9 mouse cellular contexts compared by ENCODE assay signal in the genomic region with DNA sequence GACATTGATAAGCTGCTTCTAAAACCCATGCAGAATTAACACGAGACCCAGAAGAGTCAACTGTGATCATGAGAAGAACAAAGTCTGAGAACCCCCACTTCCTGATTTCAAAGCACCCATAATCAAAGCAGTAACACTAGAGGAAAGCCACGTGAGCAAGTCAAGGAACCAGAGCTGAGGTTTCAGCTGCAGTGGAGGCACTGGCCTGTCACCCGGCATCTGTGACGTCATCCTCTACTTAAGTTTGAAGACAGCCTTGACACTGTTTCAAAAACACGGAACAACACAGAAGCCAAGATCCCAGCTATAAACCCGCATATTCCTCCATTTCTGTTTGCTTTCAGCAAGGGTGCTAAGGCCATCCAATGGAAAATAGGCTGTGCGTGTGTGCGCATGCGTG. TPM values are rescaled to one million over a fixed set of nuclear protein-coding genes. Genes with fewer than 3 reads are reported as not detected.
DNase-seq lines count a peak whose midpoint lies in the region; ATAC-seq and TF ChIP-seq lines count a peak whose summit lies in the region.
"Had no signal": no experiment of that assay in that cellular context is flagged by ENCODE, and none has a peak within 500 bp of the region (broad histone marks: within the 10 kb centered on the region; RNA-seq: fewer than 3 reads in every experiment).

No protein-coding gene starts in this region.

- no peak overlapping the region for H3K4me3 ChIP-seq in G1E (ENCODE audit: low read depth, low read length)
- no peak overlapping the region for H3K4me3 ChIP-seq in forebrain, postnatal 0 days (ENCODE audit: low read depth, low read length)
- H3K4me3 ChIP-seq: heart, embryonic 15.5 days had no signal

- peaks cover 45% of the 10 kb centered on the region for H3K4me1 ChIP-seq in G1E (ENCODE audit: insufficient read depth, low read depth, low read length)
- H3K4me1 ChIP-seq in forebrain, postnatal 0 days (ENCODE audit: insufficient read depth) = 0 out of 2 replicates have a peak, but pooled peaks cover 3% of the 10 kb centered on the region

- no peaks in the 10 kb centered on the region for H3K27me3 ChIP-seq in G1E (ENCODE audit: insufficient read depth, low read length)
- no peaks in the 10 kb centered on the region for H3K27me3 ChIP-seq in splenic B cell, adult 2 months (ENCODE audit: control insufficient read depth, insufficient read depth, low read length, poor library complexity, severe bottlenecking)
- H3K27me3 ChIP-seq in forebrain, postnatal 0 days (ENCODE audit: insufficient read depth, low read length) = no peaks in the 10 kb centered on the region
- H3K27me3 ChIP-seq: heart, embryonic 15.5 days had no signal

- no peak for TF ChIP-seq CTCF in G1E (IDR thresholded peaks at IDR 0.05; ENCODE audit: low read depth, low read length)
- no peak for TF ChIP-seq CTCF in forebrain, postnatal 0 days (IDR thresholded peaks at IDR 0.05; ENCODE audit: low read depth)

- no peaks in the 10 kb centered on the region for H3K9me3 ChIP-seq in G1E (replicated peaks)
- H3K9me3 ChIP-seq in forebrain, postnatal 0 days (ENCODE audit: low read length) = no peaks in the 10 kb centered on the region
- H3K9me3 ChIP-seq: heart, embryonic 15.5 days had no signal

- ATAC-seq in G1E (ENCODE audit: extremely low read depth, insufficient number of reproducible peaks, low FRiP score, poor library complexity, severe bottlenecking) = peak; percentile 81
- no peak for ATAC-seq in forebrain, postnatal 0 days

- no peak overlapping the region for H3K9ac ChIP-seq in forebrain, postnatal 0 days
- H3K9ac ChIP-seq: heart, embryonic 15.5 days had no signal

- H3K27ac ChIP-seq in forebrain, postnatal 0 days (ENCODE audit: low read depth, low read length) = no peak overlapping the region
- H3K27ac ChIP-seq: heart, embryonic 15.5 days had no signal

- no peak overlapping the region for H3K4me2 ChIP-seq in forebrain, postnatal 0 days (ENCODE audit: low read depth)
- H3K4me2 ChIP-seq: heart, embryonic 15.5 days had no signal

- WGBS in forebrain, postnatal 0 days = 79% methylated on average over 9 of the region's 9 CpGs

- peak; percentile 29 for DNase-seq in adrenal gland, postnatal 14 days
- no peak for DNase-seq in adrenal gland, postnatal 36 days
- DNase-seq in G1E (ENCODE audit: low spot score) = peak; percentile 25
- DNase-seq in lung, postnatal 36 days = peak; percentile 69
- DNase-seq in splenic B cell, adult 2 months (ENCODE audit: low read depth, low spot score) = peak; percentile 96
- no peak for DNase-seq in forebrain, postnatal 0 days
- DNase-seq in cerebellum, postnatal 14 days = no peak
- no peak for DNase-seq in kidney, postnatal 36 days

- peaks cover 49% of the 10 kb centered on the region for H3K36me3 ChIP-seq in G1E (replicated peaks)
- peaks cover 3% of the 10 kb centered on the region; the same call in 1 of the 2 replicates for H3K36me3 ChIP-seq in splenic B cell, adult 2 months (ENCODE audit: control insufficient read depth, insufficient read depth, low read length, poor library complexity, severe bottlenecking)
- H3K36me3 ChIP-seq in forebrain, postnatal 0 days (ENCODE audit: insufficient read depth) = no peaks in the 10 kb centered on the region
- H3K36me3 ChIP-seq: heart, embryonic 15.5 days had no signal

RNA-seq across cellular contexts. Expression of a gene that starts 13.1 kb away (rescaled TPM):
- 26.3 and 33.8 TPM in 2 replicates for total RNA-seq in adrenal gland, postnatal 14 days (2021)
- total RNA-seq in adrenal gland, postnatal 36 days (2021) = 10 to 100 TPM; 30.2 to 36.3 TPM
- total RNA-seq in G1E (2014; fragmentation: Nextera tagmentation) (24.1 and 28.8 TPM in 2 replicates), G1E (2017) (24.0 and 27.7 TPM in 2 replicates)
- 6.7 and 9.1 TPM in 2 replicates for polyA plus RNA-seq in G1E (2012)
- 27.9 and 31.1 TPM in 2 replicates for total RNA-seq in forebrain, postnatal 0 days (2014; rRNA removed)
- 13.7 and 16.2 TPM in 2 replicates for polyA plus RNA-seq in forebrain, postnatal 0 days (2015; fragmentation: Nextera tagmentation; extraction: Ambion mirVana)

RNA-seq across cellular contexts. Expression of a gene that starts 51.0 kb away (rescaled TPM):
- 347 and 433 TPM in 2 replicates for total RNA-seq in adrenal gland, postnatal 14 days (2021)
- total RNA-seq in adrenal gland, postnatal 36 days (2021) = 100 to 1,000 TPM; 271 to 290 TPM
- total RNA-seq in G1E (2014; fragmentation: Nextera tagmentation) = 2,344 and 2,765 TPM in 2 replicates
- total RNA-seq in G1E (2017) = 1,460 and 1,729 TPM in 2 replicates
- 302 and 388 TPM in 2 replicates for polyA plus RNA-seq in G1E (2012)
- total RNA-seq in forebrain, postnatal 0 days (2014; rRNA removed) = 330 and 390 TPM in 2 replicates
- 375 and 447 TPM in 2 replicates for polyA plus RNA-seq in forebrain, postnatal 0 days (2015; fragmentation: Nextera tagmentation; extraction: Ambion mirVana)

Comparison
In these comparisons a context has a peak if more than half of its experiments do, and no peak if none do; other contexts are left out.
1. DNase-seq: peak in adrenal gland, postnatal 14 days (single experiment), G1E (single experiment), lung, postnatal 36 days (single experiment) and splenic B cell, adult 2 months (single experiment); none in adrenal gland, postnatal 36 days (0 of 2), forebrain, postnatal 0 days (single experiment), cerebellum, postnatal 14 days (0 of 2) and kidney, postnatal 36 days (0 of 2).